Mouse (Mus musculus) heart, embryonic 14.5 days (tissue): ENCODE results near the gene Crybg1. TPM values are rescaled to one million over a fixed set of nuclear protein-coding genes. Genes with fewer than 3 reads are reported as not detected.

Experiments used
- ATAC-seq: fragments of 200-750 bp; cut with Nextera tagmentation; 2 replicates; pipeline ENCODE4 v1.8.0; 2017; ENCODE audit warnings: low read depth, moderate TSS enrichment; ENCODE audit not compliant: insufficient number of reproducible peaks, insufficient read depth, low FRiP score
- H3K27ac ChIP-seq, 2 experiments: fragments of 200-500 bp in 1 of 2; fragments of 300-500 bp in 1 of 2; sonication (generic) in 1 of 2; replicated peaks in 1 of 2; 2 replicates each; pipeline ENCODE4 v1.5.1; 2012 to 2014; ENCODE audit warnings: low read depth in 2 of 2, low read length in 2 of 2, control low read depth in 1 of 2, mild to moderate bottlenecking in 1 of 2, mixed read lengths in 1 of 2; ENCODE audit not compliant: control insufficient read depth in 1 of 2, insufficient read depth in 1 of 2
- H3K27me3 ChIP-seq: fragments of 300-500 bp; sonication (generic); 2 replicates; pipeline ENCODE4 v1.6.1; 2014; ENCODE audit warnings: mild to moderate bottlenecking, low read length, control low read depth; ENCODE audit not compliant: control insufficient read depth, insufficient read depth
- H3K36me3 ChIP-seq: fragments of 300-500 bp; sonication (generic); 2 replicates; pipeline ENCODE4 v1.6.1; 2014; ENCODE audit warnings: mild to moderate bottlenecking, control low read depth, low read length, mixed read lengths; ENCODE audit not compliant: control insufficient read depth, insufficient read depth
- H3K4me1 ChIP-seq, 2 experiments: fragments of 200-500 bp in 1 of 2; fragments of 300-500 bp in 1 of 2; sonication (generic) in 1 of 2; 2 replicates each; pipeline ENCODE4 v1.6.1; 2012 to 2014; ENCODE audit warnings: low read length in 2 of 2, control low read depth in 1 of 2, mixed read lengths in 1 of 2; ENCODE audit not compliant: control insufficient read depth in 2 of 2, insufficient read depth in 2 of 2
- H3K4me2 ChIP-seq: fragments of 300-500 bp; sonication (generic); 2 replicates; pipeline ENCODE4 v1.6.1; 2014; ENCODE audit warnings: mild to moderate bottlenecking, low read length
- H3K4me3 ChIP-seq, 2 experiments: fragments of 200-500 bp in 1 of 2; fragments of 300-500 bp in 1 of 2; sonication (generic) in 1 of 2; 2 replicates each; pipeline ENCODE4 v1.5.1; 2012 to 2014; ENCODE audit warnings: low read length in 2 of 2, mild to moderate bottlenecking in 2 of 2, control low read depth in 1 of 2, low read depth in 1 of 2, moderate library complexity in 1 of 2; ENCODE audit not compliant: control insufficient read depth in 1 of 2, insufficient read depth in 1 of 2
- H3K9ac ChIP-seq: fragments of 300-500 bp; sonication (generic); 2 replicates; pipeline ENCODE4 v1.6.1; 2014; ENCODE audit warnings: mild to moderate bottlenecking, low read length
- H3K9me3 ChIP-seq: fragments of 300-500 bp; sonication (generic); 2 replicates; pipeline ENCODE4 v1.6.1; 2016; ENCODE audit warnings: low read length, control low read depth; ENCODE audit not compliant: control insufficient read depth
- WGBS: fragments of 180-500 bp; shearing (Covaris S2); extraction: QIAGEN DNeasy Blood & Tissue Kit; methylation state at CpG from one replicate; pipeline ENCODE4 v1.1.7; 2014; 5-methylcytosine and 5-hydroxymethylcytosine counted together
- polyA plus RNA-seq: library from polyadenylated mRNA; unstranded; fragments of >200 nt; fragmentation: Nextera tagmentation; extraction: Ambion mirVana; gene quantifications from 2 replicates; pipeline ENCODE4 v1.2.1, GENCODE M21; 2014

The Crybg1 gene
- polyA plus RNA-seq, 1 experiment from 2014 or later = 0.16 TPM

GRCm38 (mm10) chr10:44044727-44045126 lies 103.9 kb downstream of the Crybg1 start:
- H3K4me3 ChIP-seq = no peak overlapping the region
- H3K4me2 ChIP-seq = no peak overlapping the region

DNA sequence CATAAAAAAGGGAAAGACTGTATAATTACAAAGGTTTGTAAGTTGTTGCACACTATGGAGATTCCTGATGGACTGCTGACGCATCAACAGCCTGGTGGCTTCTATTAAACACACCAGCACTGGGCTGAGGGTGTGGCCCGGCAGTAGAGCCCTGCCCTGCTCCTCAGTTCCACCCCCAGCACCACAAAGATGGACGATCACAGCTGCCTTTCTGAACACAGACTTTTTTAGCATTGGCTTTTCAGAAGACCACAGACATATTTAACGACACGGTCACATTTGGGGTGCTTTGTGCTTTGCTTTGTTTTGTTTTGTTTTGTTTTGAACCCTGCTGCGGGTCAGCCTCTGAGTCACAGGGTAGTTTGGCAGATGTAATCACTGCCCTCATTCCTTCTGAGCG lies 105.0 kb downstream of the Crybg1 start:
- 69% methylated on average over 7 of the region's 7 CpGs for WGBS
- no peaks in the 10 kb centered on the region for H3K4me1 ChIP-seq
- no peaks in the 10 kb centered on the region for H3K9me3 ChIP-seq
- no peak overlapping the region for H3K9ac ChIP-seq
- no peaks in the 10 kb centered on the region for H3K36me3 ChIP-seq
- no peaks in the 10 kb centered on the region for H3K27me3 ChIP-seq
- no peak overlapping the region for H3K4me2 ChIP-seq
- H3K4me3 ChIP-seq = no peak overlapping the region
- no peak for ATAC-seq
- H3K27ac ChIP-seq = no peak overlapping the region

More at GRCm38 (mm10) chr10:44044727-44045126, 103.9 kb downstream of the Crybg1 start:
- no peak overlapping the region for H3K9ac ChIP-seq
- no peak overlapping the region for H3K27ac ChIP-seq
- no peaks in the 10 kb centered on the region for H3K9me3 ChIP-seq
- H3K4me1 ChIP-seq = no peaks in the 10 kb centered on the region
- no peaks in the 10 kb centered on the region for H3K27me3 ChIP-seq
- whole genome bisulfite sequencing = 66% methylated on average over 4 of the region's 4 CpGs
- no peaks in the 10 kb centered on the region for H3K36me3 ChIP-seq
- ATAC-seq = no peak

DNA sequence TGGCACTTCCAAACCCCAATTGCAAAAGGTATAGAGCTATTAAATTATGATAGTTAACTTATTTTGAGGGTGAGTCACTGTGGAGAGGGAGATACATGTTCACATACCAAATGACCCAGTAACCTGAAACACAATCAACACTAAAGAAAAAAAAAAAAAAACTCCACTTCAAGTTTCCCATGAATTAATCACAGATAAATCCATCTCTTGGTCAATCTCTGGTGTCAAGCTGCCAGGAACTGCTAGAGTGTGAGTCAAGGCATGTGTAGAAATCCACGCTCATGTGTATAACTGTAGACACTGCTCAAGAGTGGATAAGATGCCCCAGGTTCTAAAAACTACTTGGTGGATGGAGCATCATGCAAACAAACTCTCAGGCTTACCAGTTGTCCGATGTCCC lies 109.5 kb downstream of the Crybg1 start:
- WGBS = 87% methylated on average over 2 of the region's 2 CpGs

GRCm38 (mm10) chr10:44037918-44038544 lies 110.6 kb downstream of the Crybg1 start:
- Histone ChIP-seq H3K36me3 (no peaks in the 10 kb centered on the region), H3K4me3 (no peak overlapping the region), H3K9ac (no peak overlapping the region), H3K27ac (no peak overlapping the region), H3K4me2 (peak overlapping the region; percentile 24), H3K27me3 (no peaks in the 10 kb centered on the region), H3K4me1 (no peaks in the 10 kb centered on the region; a peak in 1 of 4 replicates), H3K9me3 (0 out of 2 replicates have a peak, but pooled peaks cover 3% of the 10 kb centered on the region)
- 29% methylated on average over 11 of the region's 11 CpGs for WGBS
- ATAC-seq = no peak

More for the DNA sequence above, 109.5 kb downstream of the Crybg1 start:
- H3K27me3 ChIP-seq = no peaks in the 10 kb centered on the region
- no peaks in the 10 kb centered on the region for H3K9me3 ChIP-seq
- H3K36me3 ChIP-seq = no peaks in the 10 kb centered on the region
- no peak overlapping the region for H3K27ac ChIP-seq
- H3K4me3 ChIP-seq = no peak overlapping the region
- ATAC-seq = no peak
- no peak overlapping the region for H3K4me2 ChIP-seq
- H3K9ac ChIP-seq = no peak overlapping the region
- no peaks in the 10 kb centered on the region; a peak in 1 of 4 replicates for H3K4me1 ChIP-seq

GRCm38 (mm10) chr10:44029566-44029965 lies 119.1 kb downstream of the Crybg1 start:
- Histone ChIP-seq H3K4me1 (no peaks in the 10 kb centered on the region), H3K27ac (no peak overlapping the region), H3K9me3 (0 out of 2 replicates have a peak, but pooled peaks cover 3% of the 10 kb centered on the region), H3K27me3 (no peaks in the 10 kb centered on the region), H3K9ac (no peak overlapping the region), H3K4me2 (no peak overlapping the region), H3K36me3 (no peaks in the 10 kb centered on the region), H3K4me3 (no peak overlapping the region)
- no peak for ATAC-seq
- WGBS = 88% methylated on average over 3 of the region's 3 CpGs

GRCm38 (mm10) chr10:44027226-44027625 lies 121.4 kb downstream of the Crybg1 start:
- H3K9me3 ChIP-seq = no peaks in the 10 kb centered on the region
- H3K27me3 ChIP-seq = no peaks in the 10 kb centered on the region
- no peak for ATAC-seq
- H3K4me3 ChIP-seq = no peak overlapping the region
- H3K36me3 ChIP-seq = no peaks in the 10 kb centered on the region
- H3K4me1 ChIP-seq = no peaks in the 10 kb centered on the region
- no peak overlapping the region for H3K9ac ChIP-seq
- no peak overlapping the region for H3K4me2 ChIP-seq
- WGBS = 73% methylated on average over 1 of the region's 1 CpGs
- H3K27ac ChIP-seq = no peak overlapping the region

GRCm38 (mm10) chr10:44026105-44026504 lies 122.5 kb downstream of the Crybg1 start:
- H3K36me3 ChIP-seq = no peaks in the 10 kb centered on the region
- H3K27ac ChIP-seq = no peak overlapping the region
- H3K4me1 ChIP-seq = no peaks in the 10 kb centered on the region
- H3K4me3 ChIP-seq = no peak overlapping the region
- no peak for ATAC-seq
- H3K9me3 ChIP-seq = no peaks in the 10 kb centered on the region
- H3K4me2 ChIP-seq = no peak overlapping the region
- WGBS = 85% methylated on average over 1 of the region's 1 CpGs
- H3K9ac ChIP-seq = no peak overlapping the region
- H3K27me3 ChIP-seq = no peaks in the 10 kb centered on the region

DNA sequence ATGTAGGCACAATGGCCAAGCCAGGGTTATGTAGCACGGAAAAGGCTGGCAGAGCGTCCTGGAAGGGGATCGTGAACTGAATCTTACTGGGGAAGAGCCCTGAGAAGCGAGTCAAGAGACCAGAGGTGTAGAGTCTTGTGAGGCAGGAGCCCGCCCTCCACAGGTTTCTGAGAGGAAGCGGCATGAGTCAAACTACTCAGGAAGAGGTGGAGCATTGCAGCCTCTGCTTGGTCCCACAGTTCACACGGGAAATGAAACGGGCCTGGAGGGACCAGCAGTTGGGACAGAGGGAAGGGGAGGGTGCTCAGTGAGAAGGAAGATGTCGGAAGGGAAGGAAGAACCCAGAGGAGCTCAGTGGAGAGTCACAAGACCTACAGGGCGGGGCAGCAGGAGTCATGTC lies 123.9 kb downstream of the Crybg1 start:
- H3K9me3 ChIP-seq = no peaks in the 10 kb centered on the region
- no peaks in the 10 kb centered on the region for H3K36me3 ChIP-seq
- H3K4me3 ChIP-seq = no peak overlapping the region
- ATAC-seq = no peak
- WGBS = 44% methylated on average over 10 of the region's 10 CpGs
- no peak overlapping the region for H3K27ac ChIP-seq
- H3K27me3 ChIP-seq = no peaks in the 10 kb centered on the region
- H3K9ac ChIP-seq = no peak overlapping the region
- H3K4me2 ChIP-seq = no peak overlapping the region
- no peaks in the 10 kb centered on the region for H3K4me1 ChIP-seq
